Mouse (Mus musculus) hindbrain, embryonic 12.5 days (tissue): ENCODE measurements at regions not wholly inside any gene's neighbourhood (a gene's known extent, or its start where the extent isn't known, plus 50 kb on each side); places are given as distances from the start of the nearest gene placed in this dataset.
A peak's percentile ranks its signal among the peaks of the same experiment; 100 is the strongest.

Source experiments
- ATAC-seq: fragments of 200-750 bp; cut with Nextera tagmentation; 2 replicates; pipeline ENCODE4 v1.8.0; 2017; ENCODE audit warnings: moderate TSS enrichment; ENCODE audit not compliant: low FRiP score
- H3K27ac ChIP-seq: fragments of 300-500 bp; sonication (generic); 2 replicates; pipeline ENCODE4 v1.5.1; 2016; ENCODE audit warnings: mild to moderate bottlenecking
- H3K27me3 ChIP-seq: fragments of 300-500 bp; sonication (generic); 2 replicates; pipeline ENCODE4 v1.6.1; 2016; ENCODE audit warnings: mild to moderate bottlenecking
- H3K36me3 ChIP-seq: fragments of 300-500 bp; sonication (generic); 2 replicates; pipeline ENCODE4 v1.6.1; 2016; ENCODE audit warnings: mild to moderate bottlenecking
- H3K4me1 ChIP-seq: fragments of 300-500 bp; sonication (generic); 2 replicates; pipeline ENCODE4 v1.6.1; 2016
- H3K4me2 ChIP-seq: fragments of 300-500 bp; sonication (generic); replicated peaks from 2 replicates; pipeline ENCODE4 v1.6.1; 2016; ENCODE audit warnings: mild to moderate bottlenecking
- H3K4me3 ChIP-seq: fragments of 300-500 bp; sonication (generic); 2 replicates; pipeline ENCODE4 v1.5.1; 2016; ENCODE audit warnings: mild to moderate bottlenecking
- H3K9ac ChIP-seq: fragments of 300-500 bp; sonication (generic); 2 replicates; pipeline ENCODE4 v1.6.1; 2016; ENCODE audit warnings: mild to moderate bottlenecking, moderate library complexity
- H3K9me3 ChIP-seq: fragments of 300-500 bp; sonication (generic); replicated peaks from 2 replicates; pipeline ENCODE4 v1.6.1; 2016; ENCODE audit warnings: mild to moderate bottlenecking
- WGBS: fragments of 180-500 bp; shearing (Covaris S2); methylation state at CpG from one replicate; pipeline ENCODE4 v1.1.7; 2016; 5-methylcytosine and 5-hydroxymethylcytosine counted together

- no peaks in the 10 kb centered on the region for H3K9me3 ChIP-seq
- peak; percentile 78 for ATAC-seq
Observed at GRCm38 (mm10) chr15:87200282-87201048, 343.6 kb upstream of the Fam19a5 start.

GRCm38 (mm10) chr15:87201055-87201454 is 343.0 kb upstream of the Fam19a5 start:
- Histone ChIP-seq H3K36me3 (no peaks in the 10 kb centered on the region), H3K27ac (peak overlapping the region; percentile 40; the same call in 1 of the 2 replicates), H3K9ac (no peak overlapping the region), H3K27me3 (no peaks in the 10 kb centered on the region; the same call in 1 of the 2 replicates), H3K4me1 (peaks cover 25% of the 10 kb centered on the region), H3K4me3 (no peak overlapping the region), H3K9me3 (no peaks in the 10 kb centered on the region), H3K4me2 (no peak overlapping the region)
- WGBS, result 25% methylated on average over 7 of the region's 7 CpGs
- ATAC-seq, result peak; percentile 12; the same call in 1 of the 2 replicates

More at GRCm38 (mm10) chr15:87200282-87201048, 343.6 kb upstream of the Fam19a5 start:
- Histone ChIP-seq H3K9ac (no peak overlapping the region), H3K4me2 (no peak overlapping the region), H3K27me3 (no peaks in the 10 kb centered on the region; the same call in 1 of the 2 replicates), H3K4me3 (no peak overlapping the region), H3K36me3 (no peaks in the 10 kb centered on the region), H3K4me1 (peaks cover 31% of the 10 kb centered on the region), H3K27ac (peak overlapping the region; percentile 40; the same call in 1 of the 2 replicates)
- 36% methylated on average over 19 of the region's 19 CpGs for WGBS

GRCm38 (mm10) chr15:87229951-87230350 is 314.1 kb upstream of the Fam19a5 start:
- Histone ChIP-seq H3K9ac (no peak overlapping the region), H3K4me3 (no peak overlapping the region), H3K36me3 (no peaks in the 10 kb centered on the region), H3K9me3 (no peaks in the 10 kb centered on the region), H3K4me1 (no peaks in the 10 kb centered on the region), H3K4me2 (no peak overlapping the region), H3K27ac (no peak overlapping the region), H3K27me3 (no peaks in the 10 kb centered on the region)
- 60% methylated on average over 3 of the region's 3 CpGs for WGBS
- ATAC-seq, result no peak

- H3K36me3 ChIP-seq, result no peaks in the 10 kb centered on the region
- no peaks in the 10 kb centered on the region for H3K9me3 ChIP-seq
- WGBS, result 57% methylated on average over 3 of the region's 3 CpGs
- no peak overlapping the region for H3K9ac ChIP-seq
- H3K4me1 ChIP-seq, result no peaks in the 10 kb centered on the region
- H3K4me2 ChIP-seq, result no peak overlapping the region
- H3K4me3 ChIP-seq, result no peak overlapping the region
- H3K27me3 ChIP-seq, result no peaks in the 10 kb centered on the region
- H3K27ac ChIP-seq, result no peak overlapping the region
- no peak for ATAC-seq
Observed at GRCm38 (mm10) chr15:87236096-87236495, 308.0 kb upstream of the Fam19a5 start.

- Histone ChIP-seq H3K27me3 (no peaks in the 10 kb centered on the region), H3K4me2 (no peak overlapping the region), H3K4me3 (no peak overlapping the region), H3K4me1 (no peaks in the 10 kb centered on the region), H3K9ac (no peak overlapping the region), H3K9me3 (no peaks in the 10 kb centered on the region), H3K36me3 (no peaks in the 10 kb centered on the region), H3K27ac (no peak overlapping the region)
- no peak for ATAC-seq
- 95% methylated on average over 11 of the region's 11 CpGs for WGBS
Observed at GRCm38 (mm10) chr15:87239057-87239456, 305.0 kb upstream of the Fam19a5 start.

- Histone ChIP-seq H3K9me3 (no peaks in the 10 kb centered on the region), H3K4me2 (no peak overlapping the region), H3K36me3 (no peaks in the 10 kb centered on the region), H3K4me1 (0 out of 2 replicates have a peak, but pooled peaks cover 2% of the 10 kb centered on the region), H3K27ac (no peak overlapping the region), H3K9ac (no peak overlapping the region), H3K4me3 (no peak overlapping the region), H3K27me3 (no peaks in the 10 kb centered on the region)
- ATAC-seq, result no peak
- WGBS, result 85% methylated on average over 6 of the region's 6 CpGs
Observed at GRCm38 (mm10) chr15:87261497-87261896, 282.6 kb upstream of the Fam19a5 start.

GRCm38 (mm10) chr15:87264906-87265305 is 279.2 kb upstream of the Fam19a5 start:
- Histone ChIP-seq H3K27ac (no peak overlapping the region), H3K27me3 (no peaks in the 10 kb centered on the region), H3K9me3 (no peaks in the 10 kb centered on the region), H3K4me3 (no peak overlapping the region), H3K4me1 (no peaks in the 10 kb centered on the region), H3K9ac (no peak overlapping the region), H3K36me3 (no peaks in the 10 kb centered on the region), H3K4me2 (no peak overlapping the region)
- ATAC-seq, result no peak

GRCm38 (mm10) chr15:87290987-87291529 is 253.0 kb upstream of the Fam19a5 start:
- Histone ChIP-seq H3K4me3 (no peak overlapping the region), H3K27ac (no peak overlapping the region)

GRCm38 (mm10) chr15:87319896-87320295 is 224.2 kb upstream of the Fam19a5 start:
- no peak overlapping the region for H3K4me2 ChIP-seq
- H3K9me3 ChIP-seq, result 0 out of 2 replicates have a peak, but pooled peaks cover 3% of the 10 kb centered on the region
- no peak overlapping the region for H3K9ac ChIP-seq
- H3K4me3 ChIP-seq, result no peak overlapping the region
- no peak overlapping the region for H3K27ac ChIP-seq
- H3K36me3 ChIP-seq, result no peaks in the 10 kb centered on the region
- H3K27me3 ChIP-seq, result no peaks in the 10 kb centered on the region
- no peak for ATAC-seq
- H3K4me1 ChIP-seq, result no peaks in the 10 kb centered on the region

More at GRCm38 (mm10) chr15:87290987-87291529, 253.0 kb upstream of the Fam19a5 start:
- Histone ChIP-seq H3K4me1 (no peaks in the 10 kb centered on the region), H3K36me3 (no peaks in the 10 kb centered on the region), H3K9me3 (no peaks in the 10 kb centered on the region), H3K27me3 (no peaks in the 10 kb centered on the region), H3K9ac (no peak overlapping the region), H3K4me2 (no peak overlapping the region)
- ATAC-seq, result no peak
- WGBS, result 78% methylated on average over 7 of the region's 7 CpGs

GRCm38 (mm10) chr15:87321067-87321985 is 222.8 kb upstream of the Fam19a5 start:
- H3K9ac ChIP-seq, result no peak overlapping the region
- no peaks in the 10 kb centered on the region for H3K27me3 ChIP-seq
- no peaks in the 10 kb centered on the region for H3K36me3 ChIP-seq
- 0 out of 2 replicates have a peak, but pooled peaks cover 3% of the 10 kb centered on the region for H3K9me3 ChIP-seq
- ATAC-seq, result no peak
- WGBS, result 84% methylated on average over 12 of the region's 12 CpGs
- H3K27ac ChIP-seq, result no peak overlapping the region
- no peaks in the 10 kb centered on the region for H3K4me1 ChIP-seq
- H3K4me3 ChIP-seq, result no peak overlapping the region
- no peak overlapping the region for H3K4me2 ChIP-seq

- Histone ChIP-seq H3K4me3 (no peak overlapping the region), H3K4me1 (no peaks in the 10 kb centered on the region), H3K27me3 (no peaks in the 10 kb centered on the region), H3K36me3 (no peaks in the 10 kb centered on the region), H3K27ac (no peak overlapping the region), H3K9me3 (no peaks in the 10 kb centered on the region), H3K4me2 (no peak overlapping the region), H3K9ac (no peak overlapping the region)
- no peak for ATAC-seq
- 85% methylated on average over 5 of the region's 5 CpGs for WGBS
Observed at GRCm38 (mm10) chr15:87325389-87325788, 218.7 kb upstream of the Fam19a5 start.

GRCm38 (mm10) chr15:87326281-87326680 is 217.8 kb upstream of the Fam19a5 start:
- no peaks in the 10 kb centered on the region for H3K4me1 ChIP-seq
- no peaks in the 10 kb centered on the region for H3K36me3 ChIP-seq
- H3K4me2 ChIP-seq, result no peak overlapping the region
- no peak overlapping the region for H3K27ac ChIP-seq
- no peaks in the 10 kb centered on the region for H3K27me3 ChIP-seq
- H3K9me3 ChIP-seq, result no peaks in the 10 kb centered on the region
- H3K9ac ChIP-seq, result no peak overlapping the region
- whole genome bisulfite sequencing, result 82% methylated on average over 6 of the region's 6 CpGs
- H3K4me3 ChIP-seq, result no peak overlapping the region
- no peak for ATAC-seq
